Mouse (Mus musculus): ENCODE data around the gene Tprkb.
A peak's percentile ranks its signal among the peaks of the same experiment; 100 is the strongest.
"Not testable (repeated sequence)": the region's sequence is repeated elsewhere in the genome, so short reads cannot be mapped to it uniquely, and the experiment has no call there.

Tprkb gene

GRCm38 (mm10) chr6:85916596-85916995 lies 4.9 kb downstream of the Tprkb start:
- DNase-seq = no peak

DNA sequence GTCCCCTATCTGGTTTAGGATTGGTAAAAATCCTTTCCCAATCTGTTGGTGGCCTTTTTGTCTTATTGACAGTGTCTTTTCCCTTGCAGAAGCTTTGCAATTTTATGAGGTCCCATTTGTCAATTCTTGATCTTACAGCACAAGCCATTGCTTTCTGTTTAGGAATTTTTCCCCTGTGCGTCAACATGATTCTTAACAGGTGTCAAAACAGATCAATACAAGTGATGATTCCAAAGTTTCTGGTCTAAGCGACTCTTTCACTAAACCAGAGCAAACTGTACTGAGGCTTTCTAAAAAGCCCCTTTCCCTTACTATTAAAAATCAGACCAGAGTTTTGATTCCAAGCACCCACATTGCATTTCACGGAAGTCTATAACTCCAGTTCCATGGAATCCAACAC lies 6.7 kb downstream of the Tprkb start:
- not testable (repeated sequence) for DNase-seq

- no peak for DNase-seq
Observed at GRCm38 (mm10) chr6:85919401-85919800, 7.7 kb downstream of the Tprkb start.

DNA sequence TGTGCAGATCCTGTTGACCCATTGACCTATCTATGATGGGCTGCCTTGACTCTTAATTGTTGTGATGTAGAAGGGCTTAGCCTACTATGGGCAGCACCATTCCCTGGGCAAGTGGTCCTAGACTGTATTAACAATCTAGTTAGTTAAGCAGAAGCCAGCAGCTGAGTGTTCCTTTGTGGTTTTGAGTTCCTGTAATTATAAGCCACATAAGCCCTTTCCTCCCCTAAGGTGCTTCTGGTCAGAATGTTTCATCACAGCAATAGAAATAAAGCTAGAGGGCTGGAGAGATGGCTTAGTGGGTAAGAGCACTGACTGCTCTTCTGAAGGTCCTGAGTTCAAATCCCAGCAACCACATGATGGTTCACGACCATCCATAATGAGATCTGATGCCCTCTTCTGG lies 12.0 kb downstream of the Tprkb start:
- DNase-seq = no peak

- no peak for DNase-seq
Observed at GRCm38 (mm10) chr6:85926709-85927108, 15.0 kb downstream of the Tprkb start.

DNA sequence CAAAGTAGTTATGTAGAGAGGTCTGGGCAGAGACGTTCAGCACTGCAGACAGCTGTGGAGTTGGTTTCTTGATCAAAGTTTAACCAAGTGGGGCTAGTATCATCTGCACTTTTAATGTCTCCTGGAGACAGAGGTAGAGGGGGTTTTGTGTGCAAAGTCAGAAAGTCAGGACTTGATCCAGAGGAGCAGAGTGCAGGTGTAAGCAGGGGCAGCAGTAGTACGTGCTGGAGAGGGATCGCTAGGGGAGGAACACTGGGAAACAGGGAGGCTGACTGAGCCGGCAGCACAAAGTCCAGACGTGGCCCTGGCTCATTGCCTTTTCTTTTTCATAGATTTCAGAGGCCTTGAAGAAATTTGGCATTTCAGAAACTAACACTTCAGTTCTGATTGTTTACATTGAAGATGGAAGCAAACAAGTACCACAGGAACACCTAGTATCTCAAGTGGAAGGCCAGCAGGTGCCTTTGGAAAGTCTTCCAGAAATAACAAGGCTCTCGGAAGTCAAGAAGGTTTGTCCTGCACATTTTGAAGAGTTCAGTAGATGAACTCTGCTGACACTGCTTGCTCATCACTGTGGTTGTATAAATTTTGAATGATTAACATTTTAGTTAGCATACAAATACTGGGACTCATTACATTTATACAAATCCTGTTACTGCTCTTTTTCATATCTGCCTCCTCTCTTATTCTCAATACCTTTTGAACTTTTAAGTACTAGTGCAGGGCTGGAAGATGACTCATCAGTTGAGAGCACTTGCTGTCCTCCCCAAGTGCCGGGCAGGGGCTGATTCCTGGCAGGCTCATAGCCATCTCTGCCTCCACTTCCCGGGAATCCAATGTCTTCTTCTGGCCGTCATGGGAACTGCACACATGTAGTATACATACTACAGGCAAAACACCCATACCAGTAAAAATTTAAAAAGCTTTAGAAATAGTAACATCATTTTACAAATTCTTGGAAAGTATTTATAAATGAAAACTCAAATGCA lies 16.1 kb downstream of the Tprkb start:
- DNase-seq = no peak

DNA sequence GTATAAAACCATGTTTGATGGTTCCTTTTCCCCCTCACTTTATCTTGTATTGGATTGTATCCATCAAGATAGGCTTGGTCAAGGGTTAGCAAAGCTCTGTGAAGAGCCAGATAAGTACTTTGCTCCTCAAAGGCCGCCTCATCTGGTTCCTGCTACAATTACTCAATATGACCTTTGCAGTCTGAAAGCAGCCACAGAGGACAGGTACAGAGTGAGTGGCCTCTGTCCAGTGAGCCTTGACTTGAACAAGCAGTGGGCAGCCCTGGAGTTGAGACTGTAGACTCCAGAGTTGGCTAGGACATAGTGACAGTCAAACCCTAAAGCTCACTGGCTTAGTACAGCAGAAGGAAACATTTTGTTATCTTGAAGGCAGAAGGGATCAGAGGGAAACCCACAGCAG lies 17.6 kb downstream of the Tprkb start:
- no peak for DNase-seq

- DNase-seq = no peak
Observed at GRCm38 (mm10) chr6:85934047-85934446, 22.4 kb downstream of the Tprkb start.

- no peak for DNase-seq
Observed at GRCm38 (mm10) chr6:85935646-85936045, 24.0 kb downstream of the Tprkb start.

DNA sequence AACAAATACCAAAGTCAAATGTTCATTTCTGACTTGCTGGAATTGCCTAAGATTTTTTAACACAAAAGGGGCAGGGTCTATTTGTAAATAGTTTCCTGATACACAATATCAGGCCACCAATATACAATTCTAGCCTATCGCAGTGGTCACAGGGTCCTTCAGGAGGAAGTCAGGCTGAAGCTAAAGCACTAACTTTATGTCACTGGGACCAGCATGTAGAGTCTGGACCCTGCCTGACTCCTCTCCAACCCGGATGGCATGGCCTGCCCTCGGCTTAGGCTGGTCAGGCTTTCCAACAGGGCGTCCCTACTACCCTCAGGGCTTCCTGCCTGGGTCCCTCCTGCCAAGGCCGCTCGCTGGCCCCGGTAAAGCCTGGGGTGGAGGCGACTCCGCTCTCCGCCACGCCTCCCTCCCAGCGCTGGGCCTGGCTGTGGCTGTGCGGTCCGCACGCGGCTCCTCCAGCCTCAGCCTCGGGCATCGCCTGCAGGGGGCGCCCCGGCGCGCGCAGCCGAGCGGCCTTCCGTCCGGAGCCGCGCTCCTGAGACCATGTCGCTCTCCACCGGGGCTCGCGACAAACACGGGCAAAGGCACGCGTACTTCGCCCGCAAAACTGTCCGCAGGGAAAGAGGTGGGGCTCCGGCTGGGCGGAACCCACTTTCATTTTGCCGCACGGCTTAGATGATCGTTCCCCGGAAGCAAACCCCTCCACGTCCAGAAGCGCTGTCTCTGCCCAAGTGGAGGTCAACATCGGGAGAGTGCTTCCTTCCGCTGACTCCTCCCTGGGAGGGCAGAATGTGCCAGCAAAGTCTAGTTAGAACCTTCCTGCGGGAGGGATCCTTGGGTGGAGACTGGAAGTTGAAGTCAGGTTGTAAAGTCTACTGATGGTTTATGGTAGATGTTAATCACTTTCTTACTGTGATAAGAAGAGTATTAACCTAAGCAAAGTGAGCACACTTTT lies 25.1 kb downstream of the Tprkb start:
- peak; percentile 82 to 87 for DNase-seq

GRCm38 (mm10) chr6:85938701-85939100 lies 27.0 kb downstream of the Tprkb start:
- no peak for DNase-seq

DNA sequence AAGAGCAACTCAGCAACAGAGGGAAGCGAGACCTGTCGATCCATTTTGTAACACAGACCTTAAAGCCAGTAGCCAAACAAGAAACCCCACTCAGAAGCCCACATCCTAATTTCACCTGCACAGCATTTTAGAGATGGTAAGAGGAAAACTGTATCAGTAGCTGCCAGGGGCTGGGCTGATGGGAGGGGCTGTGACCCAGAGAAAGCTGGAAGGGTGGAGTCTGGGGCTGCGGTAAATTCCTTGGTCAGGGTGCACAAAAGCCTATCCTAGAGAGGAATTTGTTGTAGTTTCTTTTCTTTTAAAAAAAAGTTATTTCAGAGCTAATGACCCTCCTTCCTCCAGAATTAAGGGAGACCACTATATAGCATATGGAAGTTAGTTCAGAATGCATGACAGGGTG lies 30.8 kb downstream of the Tprkb start:
- no peak for DNase-seq

DNA sequence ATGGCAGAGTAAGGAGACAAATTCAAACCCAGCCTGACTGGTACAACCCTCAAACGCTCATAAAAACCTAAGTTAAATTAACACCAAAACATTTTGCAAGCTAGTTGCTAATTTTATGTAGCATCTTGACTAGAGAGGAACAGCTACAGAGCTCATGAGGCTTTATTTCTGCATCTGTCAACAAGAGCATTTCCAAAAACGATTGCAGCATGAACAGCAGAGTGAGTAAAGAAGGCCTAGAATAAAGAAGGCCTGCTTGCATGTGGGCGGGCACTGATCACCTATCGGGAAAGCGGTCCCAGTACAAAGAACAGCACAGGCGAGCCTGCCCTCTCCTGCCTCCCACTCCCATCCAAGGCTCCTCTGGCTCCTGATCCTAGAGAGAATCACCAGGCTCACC lies 36.9 kb downstream of the Tprkb start:
- DNase-seq = no peak

DNA sequence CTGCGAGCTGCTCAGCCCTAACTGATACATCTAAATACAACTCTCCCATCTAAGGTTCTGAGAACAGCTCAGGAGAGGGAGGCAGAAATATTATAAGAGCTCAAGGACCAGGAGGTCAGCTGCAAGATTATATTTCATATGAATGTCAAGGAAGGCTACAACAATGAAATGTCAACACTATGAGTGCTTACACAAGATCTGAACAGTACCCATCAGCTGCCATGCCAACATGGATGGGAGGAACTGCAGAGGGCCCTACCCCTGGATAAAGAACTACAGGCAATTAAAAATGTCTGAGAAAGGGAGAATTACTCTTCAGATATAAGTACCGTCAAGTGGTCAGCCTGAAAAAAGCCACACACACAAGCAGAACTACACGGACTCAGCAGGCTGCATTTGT lies 45.9 kb downstream of the Tprkb start:
- DNase-seq = no peak

DNA sequence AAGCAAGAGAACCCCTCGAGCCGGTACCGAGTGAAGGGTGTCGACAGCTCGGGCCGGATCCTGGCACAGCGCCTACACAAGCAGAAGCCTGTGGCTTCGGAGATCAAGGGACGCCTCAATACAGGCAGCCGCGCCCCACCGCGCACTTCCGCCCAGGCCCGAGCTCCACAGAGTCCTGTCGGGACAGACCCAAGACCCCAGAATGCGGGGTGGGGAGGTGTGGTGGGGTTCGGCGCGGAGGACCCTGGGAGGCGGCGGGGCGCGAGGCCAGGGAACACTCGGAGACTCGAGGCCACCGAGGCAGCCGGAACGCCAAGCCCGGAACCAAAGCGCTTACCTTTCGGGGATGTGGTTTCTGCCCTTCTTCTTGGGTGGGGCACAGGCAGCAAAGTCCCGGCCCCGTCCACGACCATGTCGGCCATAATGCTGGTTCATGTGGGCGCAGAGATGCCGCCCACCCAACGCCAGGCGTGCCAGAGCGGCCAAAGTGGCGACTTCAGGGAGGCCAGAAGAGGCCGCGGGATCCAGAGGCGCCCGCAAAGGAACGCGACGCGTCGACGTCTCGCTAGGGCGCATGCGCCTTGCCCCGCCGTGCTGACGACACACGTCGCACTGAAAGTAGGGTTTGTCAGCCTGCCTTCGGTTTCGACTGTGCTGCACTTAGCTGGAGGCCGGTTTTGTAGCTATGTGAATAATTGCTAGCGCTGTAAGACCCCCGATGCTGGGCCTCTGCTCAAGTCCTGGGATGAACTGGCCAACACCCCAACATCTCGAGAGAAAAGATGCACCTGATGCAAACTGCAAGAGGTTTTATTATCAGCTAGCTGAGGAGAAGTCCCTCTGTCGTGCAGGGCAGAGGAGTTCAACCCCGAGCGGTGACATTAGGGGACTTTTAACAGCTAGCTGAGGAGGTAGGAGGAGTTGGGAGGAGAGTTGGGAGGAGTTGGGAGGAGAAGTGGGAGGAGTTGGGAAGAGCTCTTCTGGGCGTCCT lies 49.7 kb downstream of the Tprkb start, which contains the start of gene Dusp11:
TSS of gene Dusp11 (minus strand) at position 567 of the 991 bp plus-strand sequence.
- DNase-seq = peak; percentile 95 to 96

DNA sequence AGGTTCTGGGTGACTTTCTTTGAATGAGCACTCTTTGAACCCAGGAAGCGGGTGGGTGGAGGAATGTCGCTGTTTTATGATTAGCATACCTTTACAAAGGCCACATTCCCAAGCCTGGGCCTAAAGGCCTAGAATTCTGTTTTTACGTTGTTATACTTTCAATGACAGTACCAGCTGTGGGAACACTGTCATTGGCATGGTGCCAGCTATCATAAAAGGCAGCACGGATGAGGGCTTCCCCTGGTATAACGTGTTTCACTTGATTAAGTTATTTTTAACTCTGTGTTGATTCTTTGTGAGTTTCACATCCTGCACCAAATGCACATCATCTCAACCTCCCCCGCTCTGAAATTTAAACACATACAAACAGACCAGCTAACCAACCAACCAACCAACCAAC lies 54.4 kb downstream of the Tprkb start:
- DNase-seq = not testable (repeated sequence)

GRCm38 (mm10) chr6:85966686-85967085 lies 55.0 kb downstream of the Tprkb start:
- no peak for DNase-seq

DNA sequence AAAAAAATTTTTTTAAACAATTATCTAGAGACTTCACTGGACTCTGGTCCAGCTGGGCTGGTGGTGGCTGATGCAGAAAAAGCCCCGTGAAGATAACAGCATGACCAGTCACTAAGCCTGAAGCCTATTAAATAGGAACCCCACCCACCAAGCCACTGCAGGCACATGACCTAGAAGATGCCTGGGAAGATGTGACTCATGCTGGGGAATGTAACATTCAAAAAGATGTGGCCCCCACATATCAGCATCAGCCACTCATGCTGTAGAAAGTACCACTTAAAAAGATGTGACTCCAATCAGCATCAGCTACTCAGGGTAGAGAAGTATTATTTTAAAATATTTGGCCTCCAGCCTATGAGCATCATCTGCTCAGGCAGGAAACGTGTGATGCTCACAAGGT lies 58.2 kb downstream of the Tprkb start:
- no peak for DNase-seq

DNA sequence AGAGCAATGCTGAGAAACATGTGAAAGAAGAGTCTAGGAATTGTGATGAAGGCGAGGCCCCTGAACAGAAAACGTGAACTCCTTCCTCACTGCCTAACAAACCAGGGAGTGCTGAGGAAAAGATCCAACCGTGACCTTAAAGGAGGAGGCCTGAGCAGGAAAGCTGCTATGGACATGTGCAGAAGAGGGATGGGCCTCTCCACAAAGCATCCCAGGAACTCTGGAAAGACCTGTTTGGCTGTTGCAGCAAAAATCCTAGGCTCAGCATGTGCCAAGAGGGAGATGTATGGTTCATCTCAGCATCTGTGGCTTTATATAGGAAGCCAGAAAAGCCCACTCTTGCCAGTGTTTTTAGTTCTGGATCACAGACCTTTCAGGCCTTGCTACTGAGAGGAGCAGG lies 61.0 kb downstream of the Tprkb start:
- no peak for DNase-seq

DNA sequence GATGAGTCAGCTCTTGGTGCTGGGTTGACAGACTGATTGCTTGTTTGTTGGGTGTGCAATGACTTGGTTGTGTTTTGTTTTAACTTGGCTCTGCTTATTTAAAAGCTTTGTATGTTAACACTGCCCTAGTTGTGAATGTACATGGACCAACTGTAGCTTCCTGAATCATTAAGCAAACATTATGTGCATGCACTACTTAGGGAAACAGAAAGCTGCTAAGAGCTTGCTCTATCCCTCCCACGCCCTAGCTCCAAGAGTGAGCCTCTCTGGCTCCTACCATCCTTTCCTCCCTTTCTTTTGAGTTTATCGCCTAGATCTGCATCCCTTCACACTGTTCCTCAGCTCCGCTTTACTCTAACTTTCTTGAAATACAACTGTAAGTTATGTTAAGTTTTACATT lies 61.7 kb downstream of the Tprkb start:
- DNase-seq = no peak

DNA sequence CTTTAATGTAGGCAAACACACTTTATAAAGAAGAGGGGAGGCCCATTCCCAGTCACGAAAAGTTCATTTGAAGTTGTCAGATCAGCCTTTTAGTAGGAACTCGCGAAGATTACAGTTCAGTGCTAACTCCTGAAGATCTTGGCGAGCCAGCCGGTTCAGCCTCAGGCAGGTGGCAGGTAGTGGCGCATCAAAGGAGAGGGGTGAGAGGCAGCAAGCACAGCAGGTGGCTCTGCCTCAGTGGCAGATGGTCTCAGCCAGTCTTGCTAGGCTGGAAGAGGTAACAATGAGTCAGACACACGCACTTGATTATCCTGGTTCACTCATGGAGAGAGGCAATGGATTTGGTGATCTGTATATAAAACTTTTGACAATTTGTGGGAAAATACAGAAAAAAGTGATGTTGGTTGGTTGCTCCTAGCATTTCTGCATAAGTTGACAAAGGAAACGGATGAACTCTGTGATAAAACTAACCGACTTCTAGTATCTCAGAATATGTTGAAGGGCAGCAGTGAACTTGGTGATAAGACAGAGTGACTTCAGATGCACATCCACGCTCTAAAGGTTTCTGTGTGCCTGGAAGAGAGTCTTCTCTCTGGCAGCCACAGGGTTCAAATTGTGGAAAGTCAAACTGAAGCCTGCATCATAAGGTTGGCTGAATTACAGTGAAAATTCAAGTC lies 63.4 kb downstream of the Tprkb start:
- DNase-seq = peak in 1 of 2 experiments; percentile 28

Measured in cerebellum, postnatal 14 days (tissue).